Mouse (Mus musculus) liver, postnatal 0 days (tissue): ENCODE results near the gene Cox4i1. TPM values are rescaled to one million over a fixed set of nuclear protein-coding genes. Genes with fewer than 3 reads are reported as not detected.

Experiments
- ATAC-seq: fragments of 200-750 bp; cut with Nextera tagmentation; 2 replicates; pipeline ENCODE4 v1.8.0; 2017; ENCODE audit warnings: mild to moderate bottlenecking, moderate library complexity
- DNase-seq: peaks from one replicate; pipeline ENCODE4 v3.0.0-alpha.2; 2016
- H3K27ac ChIP-seq: fragments of 300-500 bp; sonication (generic); 2 replicates; pipeline ENCODE4 v1.5.1; 2014; ENCODE audit warnings: antibody characterized with exemption, moderate library complexity, mild to moderate bottlenecking, low read depth
- H3K27me3 ChIP-seq: fragments of 300-500 bp; sonication (generic); 2 replicates; pipeline ENCODE4 v1.6.1; 2014; ENCODE audit warnings: low read length, control low read depth, mixed read lengths; ENCODE audit not compliant: insufficient read depth
- H3K36me3 ChIP-seq: fragments of 300-500 bp; sonication (generic); replicated peaks from 2 replicates; pipeline ENCODE4 v1.6.1; 2014; ENCODE audit warnings: mild to moderate bottlenecking, control low read depth, low read length, moderate library complexity, mixed read lengths; ENCODE audit not compliant: insufficient read depth
- H3K4me1 ChIP-seq: fragments of 300-500 bp; sonication (generic); 2 replicates; pipeline ENCODE4 v1.6.1; 2014; ENCODE audit warnings: antibody characterized with exemption, mild to moderate bottlenecking, control low read depth; ENCODE audit not compliant: insufficient read depth
- H3K4me2 ChIP-seq: fragments of 300-500 bp; sonication (generic); 2 replicates; pipeline ENCODE4 v1.6.1; 2014; ENCODE audit warnings: low read depth, mild to moderate bottlenecking, low read length, moderate library complexity, mixed read lengths
- H3K4me3 ChIP-seq: fragments of 300-500 bp; sonication (generic); 2 replicates; pipeline ENCODE4 v1.5.1; 2014; ENCODE audit warnings: low read depth, low read length
- H3K9ac ChIP-seq: fragments of 300-500 bp; sonication (generic); replicated peaks from 2 replicates; pipeline ENCODE4 v1.6.1; 2014; ENCODE audit warnings: mild to moderate bottlenecking, moderate library complexity
- H3K9me3 ChIP-seq: fragments of 300-500 bp; sonication (generic); 2 replicates; pipeline ENCODE4 v1.6.1; 2016; ENCODE audit warnings: mild to moderate bottlenecking, control low read depth, low read length, mixed read lengths
- CTCF ChIP-seq: sonication (generic); IDR thresholded peaks from 2 replicates; pipeline ENCODE4 v1.5.1; 2016; ENCODE audit warnings: antibody characterized with exemption, low read depth
- EP300 ChIP-seq: IDR thresholded peaks from 2 replicates; pipeline ENCODE4 v1.6.1; 2016; ENCODE audit warnings: antibody characterized with exemption, low read depth, mild to moderate bottlenecking
- WGBS: fragments of 180-500 bp; shearing (Covaris S2); extraction: QIAGEN DNeasy Blood & Tissue Kit; methylation state at CpG from one replicate; pipeline ENCODE4 v1.1.7; 2014; ENCODE audit not compliant: insufficient replicate concordance; 5-methylcytosine and 5-hydroxymethylcytosine counted together
- polyA plus RNA-seq: library from polyadenylated mRNA; unstranded; fragments of >200 nt; fragmentation: Nextera tagmentation; extraction: Ambion mirVana; gene quantifications from 2 replicates; pipeline ENCODE4 v1.2.1, GENCODE M21; 2015

The Cox4i1 gene
- polyA plus RNA-seq, 1 experiment from 2014 or later: 1,191 TPM

- Histone ChIP-seq H3K4me3 (no peak overlapping the region), H3K9ac (no peak overlapping the region), H3K36me3 (no peaks in the 10 kb centered on the region), H3K9me3 (no peaks in the 10 kb centered on the region), H3K4me1 (peaks cover 4% of the 10 kb centered on the region; the same call in 1 of the 2 replicates), H3K27ac (0 out of 2 replicates have a peak overlapping the region, but pooled peaks have one; percentile 67), H3K4me2 (no peak overlapping the region), H3K27me3 (no peaks in the 10 kb centered on the region)
- TF ChIP-seq CTCF (no peak), EP300 (no peak)
- ATAC-seq: peak; percentile 70
- DNase-seq: peak; percentile 47
- WGBS: 57% methylated on average over 15 of the region's 15 CpGs
Observed at GRCm38 (mm10) chr8:120715996-120716680, 48.1 kb downstream of the Cox4i1 start.

DNA sequence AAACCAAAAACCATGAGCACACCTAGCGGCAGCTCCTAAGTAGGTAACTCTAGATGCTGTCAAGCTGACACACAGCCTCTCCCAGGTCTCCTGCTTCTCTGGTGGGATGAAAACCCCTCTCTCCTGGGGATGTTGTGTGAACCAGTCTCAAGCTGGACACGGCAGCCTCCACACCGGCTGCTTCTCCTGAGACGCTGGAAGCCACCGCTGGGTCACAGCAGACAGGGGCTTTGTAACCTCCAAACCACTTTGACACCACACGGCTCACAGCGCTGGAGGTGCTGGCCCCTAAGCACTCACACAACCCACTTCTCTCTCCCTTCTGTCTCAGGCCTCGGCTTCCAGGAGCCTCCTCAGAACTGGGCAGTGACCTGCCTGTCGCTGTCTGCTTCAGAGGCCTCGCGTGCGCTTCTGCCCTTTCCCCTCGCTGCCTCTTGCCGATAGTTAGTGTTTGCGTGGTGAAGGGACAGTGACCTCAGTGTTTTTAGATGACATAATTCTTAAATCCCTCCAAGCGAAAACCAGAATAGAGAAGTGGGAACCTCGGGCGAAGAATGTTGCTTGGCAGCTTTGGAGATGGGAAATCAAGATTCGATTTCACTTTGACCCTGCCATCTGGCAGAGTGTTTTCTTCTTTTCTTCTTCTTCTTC, 51.7 kb downstream of the Cox4i1 start:
- DNase-seq: no peak
- no peak overlapping the region for H3K4me2 ChIP-seq
- no peak overlapping the region for H3K9ac ChIP-seq
- 41% methylated on average over 19 of the region's 19 CpGs for WGBS
- no peaks in the 10 kb centered on the region for H3K36me3 ChIP-seq
- H3K27ac ChIP-seq: no peak overlapping the region
- H3K9me3 ChIP-seq: 0 out of 2 replicates have a peak, but pooled peaks cover 3% of the 10 kb centered on the region
- TF ChIP-seq EP300 (no peak), CTCF (no peak)
- H3K27me3 ChIP-seq: no peaks in the 10 kb centered on the region
- ATAC-seq: 0 out of 2 replicates have a peak, but pooled peaks have one; percentile 16
- no peak overlapping the region for H3K4me3 ChIP-seq
- H3K4me1 ChIP-seq: peaks cover 4% of the 10 kb centered on the region; the same call in 1 of the 2 replicates

DNA sequence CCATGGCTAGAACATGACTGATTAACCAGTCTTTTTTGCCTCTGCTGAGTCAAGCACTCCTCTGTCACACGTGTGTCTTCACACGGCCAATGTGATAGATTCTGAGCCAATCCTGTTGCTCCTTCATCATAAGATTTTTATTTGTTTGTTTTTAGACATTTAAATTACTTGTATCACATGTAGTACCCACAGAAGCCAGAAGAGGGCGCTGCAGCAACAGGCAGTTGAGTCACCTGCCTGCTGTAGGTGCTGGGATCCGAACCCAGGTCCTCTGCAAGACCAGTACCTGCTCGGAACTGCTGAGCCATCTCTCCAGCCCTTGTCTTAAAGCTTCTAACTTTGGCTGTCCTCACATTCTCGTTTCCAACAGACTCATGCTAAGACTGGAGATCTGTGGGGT, 55.0 kb downstream of the Cox4i1 start:
- 0 out of 2 replicates have a peak, but pooled peaks cover 3% of the 10 kb centered on the region for H3K9me3 ChIP-seq
- no peaks in the 10 kb centered on the region for H3K36me3 ChIP-seq
- ATAC-seq (no peak), DNase-seq (no peak)
- no peak overlapping the region for H3K9ac ChIP-seq
- no peak overlapping the region for H3K27ac ChIP-seq
- H3K4me1 ChIP-seq: 0 out of 2 replicates have a peak, but pooled peaks cover 4% of the 10 kb centered on the region
- TF ChIP-seq EP300: no peak
- TF ChIP-seq CTCF: peak; percentile 58
- WGBS: 63% methylated on average over 6 of the region's 6 CpGs
- H3K27me3 ChIP-seq: no peaks in the 10 kb centered on the region
- H3K4me3 ChIP-seq: no peak overlapping the region
- H3K4me2 ChIP-seq: no peak overlapping the region

Other genes starting within 250 kb of the Cox4i1 start
- 18.6 and 20.3 TPM in 2 replicates for gene Gins2, start 78.9 kb upstream of the Cox4i1 start, polyA plus RNA-seq
- gene 1190005I06Rik, start 20.6 kb upstream of the Cox4i1 start, polyA plus RNA-seq: 4.8 and 5.0 TPM in 2 replicates
- 0.58 and 1.4 TPM in 2 replicates for gene Gm27021, start 143 bp upstream of the Cox4i1 start, polyA plus RNA-seq
- 81.1 and 83.9 TPM in 2 replicates for gene Emc8, start 351 bp downstream of the Cox4i1 start, polyA plus RNA-seq
- 28.3 and 31.8 TPM in 2 replicates for gene Irf8, start 68.1 kb downstream of the Cox4i1 start, polyA plus RNA-seq